Mouse (Mus musculus): ENCODE measurements around the gene Slc24a4. TPM values are rescaled to one million over a fixed set of nuclear protein-coding genes. Genes with fewer than 3 reads are reported as not detected.

Gene Slc24a4
- polyA plus RNA-seq, 1 experiment from 2014 or later: 0.18 TPM

DNA sequence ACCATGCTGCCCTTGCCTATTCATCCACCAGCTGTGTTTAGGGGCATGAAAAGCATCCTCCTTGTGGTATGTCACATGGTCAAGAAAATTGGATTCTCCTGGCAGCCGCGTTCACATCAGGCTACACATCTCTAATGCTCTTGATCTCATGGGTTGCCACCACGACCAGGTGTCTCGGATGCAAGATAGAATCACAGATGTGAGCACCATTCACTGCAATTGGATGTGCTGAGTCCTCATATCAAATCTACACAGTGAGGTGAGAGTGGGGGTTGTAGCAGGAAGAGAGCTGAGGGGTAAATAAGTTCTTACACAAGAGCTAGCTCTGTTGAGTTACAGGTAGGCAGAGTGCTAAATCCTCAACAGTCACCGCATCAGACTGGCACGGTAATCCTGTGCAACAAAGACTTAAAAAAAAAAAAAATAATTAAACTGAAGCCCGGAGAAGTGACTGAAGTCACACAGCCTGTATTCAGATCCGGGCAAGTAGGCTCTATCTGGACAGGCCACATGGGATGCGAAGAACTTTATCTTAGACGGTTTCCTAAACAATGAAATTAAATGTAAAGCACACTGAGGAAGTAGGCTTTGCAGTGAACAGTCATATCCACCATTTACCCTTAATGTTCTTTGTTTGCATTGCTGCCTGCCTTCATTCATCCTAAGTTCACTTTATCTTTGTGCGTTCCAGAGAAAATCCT, 180.7 kb downstream of the Slc24a4 start:
- Histone ChIP-seq H3K9me3 (replicated peaks; ENCODE audit: control insufficient read depth, low read length) (no peaks in the 10 kb centered on the region), H3K4me1 (ENCODE audit: control insufficient read depth, insufficient read depth, low read length) (peaks cover 32% of the 10 kb centered on the region), H3K4me3 (replicated peaks; ENCODE audit: low read length) (no peak overlapping the region), H3K9ac (ENCODE audit: low read length) (no peak overlapping the region), H3K27ac (ENCODE audit: low read length) (no peak overlapping the region), H3K36me3 (ENCODE audit: control insufficient read depth, insufficient read depth, low read length) (no peaks in the 10 kb centered on the region), H3K4me2 (ENCODE audit: low read depth, low read length) (no peak overlapping the region), H3K27me3 (ENCODE audit: control insufficient read depth, insufficient read depth, low read length) (no peaks in the 10 kb centered on the region)
- whole genome bisulfite sequencing: 82% methylated on average over 11 of the region's 11 CpGs
- no peak for ATAC-seq (ENCODE audit: insufficient read depth, low FRiP score)

DNA sequence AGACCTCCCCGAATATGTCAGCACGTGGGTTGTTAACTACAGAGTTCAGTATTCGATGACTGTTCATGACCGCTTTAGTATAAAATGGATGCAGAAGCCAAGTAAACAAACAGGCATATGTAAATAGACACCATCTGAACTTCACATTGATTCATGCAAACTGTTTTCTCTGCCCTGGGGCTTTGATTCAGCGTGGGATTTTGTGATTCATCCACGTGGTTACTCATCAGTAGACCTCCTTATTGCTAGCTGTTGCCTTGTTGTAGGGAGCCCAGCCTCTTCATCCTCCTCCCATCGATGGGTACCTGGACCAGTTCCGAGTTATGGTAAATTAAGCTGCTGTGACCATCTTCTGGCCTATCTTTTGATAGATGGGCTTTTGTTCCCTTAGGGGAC, 181.3 kb downstream of the Slc24a4 start:
- H3K4me1 ChIP-seq (ENCODE audit: control insufficient read depth, insufficient read depth, low read length): peaks cover 26% of the 10 kb centered on the region
- H3K27ac ChIP-seq (ENCODE audit: low read length): no peak overlapping the region
- 79% methylated on average over 8 of the region's 8 CpGs for WGBS
- no peak for ATAC-seq (ENCODE audit: insufficient read depth, low FRiP score)
- no peak overlapping the region for H3K4me3 ChIP-seq (replicated peaks; ENCODE audit: low read length)
- no peak overlapping the region for H3K4me2 ChIP-seq (ENCODE audit: low read depth, low read length)
- no peaks in the 10 kb centered on the region for H3K27me3 ChIP-seq (ENCODE audit: control insufficient read depth, insufficient read depth, low read length)
- no peaks in the 10 kb centered on the region for H3K36me3 ChIP-seq (ENCODE audit: control insufficient read depth, insufficient read depth, low read length)
- H3K9me3 ChIP-seq (replicated peaks; ENCODE audit: control insufficient read depth, low read length): no peaks in the 10 kb centered on the region
- H3K9ac ChIP-seq (ENCODE audit: low read length): no peak overlapping the region

GRCm38 (mm10) chr12:102310261-102310660, 181.7 kb downstream of the Slc24a4 start:
- no peak overlapping the region for H3K4me3 ChIP-seq (replicated peaks; ENCODE audit: low read length)
- no peaks in the 10 kb centered on the region for H3K27me3 ChIP-seq (ENCODE audit: control insufficient read depth, insufficient read depth, low read length)
- H3K36me3 ChIP-seq (ENCODE audit: control insufficient read depth, insufficient read depth, low read length): 0 out of 2 replicates have a peak, but pooled peaks cover under 1% of the 10 kb centered on the region
- no peaks in the 10 kb centered on the region for H3K9me3 ChIP-seq (replicated peaks; ENCODE audit: control insufficient read depth, low read length)
- WGBS: 93% methylated on average over 3 of the region's 3 CpGs
- no peak for ATAC-seq (ENCODE audit: insufficient read depth, low FRiP score)
- no peak overlapping the region for H3K9ac ChIP-seq (ENCODE audit: low read length)
- no peak overlapping the region for H3K27ac ChIP-seq (ENCODE audit: low read length)
- no peak overlapping the region for H3K4me2 ChIP-seq (ENCODE audit: low read depth, low read length)
- peaks cover 22% of the 10 kb centered on the region for H3K4me1 ChIP-seq (ENCODE audit: control insufficient read depth, insufficient read depth, low read length)

DNA sequence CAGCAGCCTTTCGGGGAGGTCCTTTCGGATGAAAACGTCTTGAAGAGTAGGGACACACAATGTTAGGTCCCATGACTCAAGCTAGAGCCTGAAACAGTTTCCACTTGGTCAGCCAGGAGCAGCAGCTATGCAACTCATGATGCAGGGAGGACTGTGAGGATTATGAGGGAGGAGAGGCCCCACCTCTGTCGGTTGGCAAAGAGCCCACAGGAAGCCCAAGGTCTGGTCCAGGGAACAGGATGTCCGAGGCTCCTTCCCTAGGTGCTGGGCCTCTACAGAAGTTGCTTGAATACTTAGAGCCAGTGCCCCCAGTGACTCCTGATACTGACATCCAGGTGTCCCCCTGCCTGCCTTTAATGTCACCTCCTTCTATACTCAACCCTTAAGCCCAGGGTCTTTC, 182.9 kb downstream of the Slc24a4 start:
- Histone ChIP-seq H3K9me3 (replicated peaks; ENCODE audit: control insufficient read depth, low read length) (no peaks in the 10 kb centered on the region), H3K27ac (ENCODE audit: low read length) (no peak overlapping the region), H3K36me3 (ENCODE audit: control insufficient read depth, insufficient read depth, low read length) (0 out of 2 replicates have a peak, but pooled peaks cover 2% of the 10 kb centered on the region), H3K4me1 (ENCODE audit: control insufficient read depth, insufficient read depth, low read length) (peaks cover 18% of the 10 kb centered on the region), H3K27me3 (ENCODE audit: control insufficient read depth, insufficient read depth, low read length) (no peaks in the 10 kb centered on the region), H3K4me3 (replicated peaks; ENCODE audit: low read length) (no peak overlapping the region), H3K9ac (ENCODE audit: low read length) (no peak overlapping the region), H3K4me2 (ENCODE audit: low read depth, low read length) (no peak overlapping the region)
- ATAC-seq (ENCODE audit: insufficient read depth, low FRiP score): no peak
- WGBS: 89% methylated on average over 5 of the region's 5 CpGs

Other genes with a start within 250 kb of the Slc24a4 start
- gene Trip11, start 215.5 kb upstream of the Slc24a4 start, polyA plus RNA-seq (2015; fragmentation: Nextera tagmentation; extraction: Ambion mirVana): 22.2 and 27.3 TPM in 2 replicates
- 14.9 and 15.4 TPM in 2 replicates for gene Atxn3, start 170.5 kb upstream of the Slc24a4 start, polyA plus RNA-seq (2015; fragmentation: Nextera tagmentation; extraction: Ambion mirVana)
- 23.7 and 23.9 TPM in 2 replicates for gene Cpsf2, start 152.7 kb upstream of the Slc24a4 start, polyA plus RNA-seq (2015; fragmentation: Nextera tagmentation; extraction: Ambion mirVana)
- gene Rin3, start 154.3 kb downstream of the Slc24a4 start, polyA plus RNA-seq (2015; fragmentation: Nextera tagmentation; extraction: Ambion mirVana): 8.5 and 9.3 TPM in 2 replicates

Data from stomach, embryonic 16.5 days (tissue).